ENCODE assay signal across 8 mouse cellular contexts in genomic region chr8:121346862-121347261, GRCm38 (mm10).
DNase-seq lines count a peak whose midpoint lies in the region; ATAC-seq and TF ChIP-seq lines count a peak whose summit lies in the region.

No protein-coding gene starts in this region.

- no peaks in the 10 kb centered on the region for H3K9me3 ChIP-seq in heart, embryonic 16.5 days (replicated peaks; ENCODE audit: control insufficient read depth, low read length)
- H3K9me3 ChIP-seq in limb, embryonic 14.5 days (ENCODE audit: control insufficient read depth, low read length), result no peaks in the 10 kb centered on the region

- no peak overlapping the region for H3K9ac ChIP-seq in heart, embryonic 16.5 days (ENCODE audit: low read length)
- no peak overlapping the region for H3K9ac ChIP-seq in limb, embryonic 14.5 days (ENCODE audit: low read depth, low read length, severe bottlenecking)

- peak; percentile 52; the same call in 1 of the 2 replicates for ATAC-seq in heart, embryonic 16.5 days (replicated peaks; ENCODE audit: extremely low read depth, insufficient read depth, low FRiP score)
- ATAC-seq in limb, embryonic 14.5 days (ENCODE audit: low FRiP score, low read depth), result 0 out of 2 replicates have a peak, but pooled peaks have one; percentile 14
- no peak for ATAC-seq in frontal cortex, adult (ENCODE audit: low TSS enrichment)
- no peak for ATAC-seq in erythroblast, adult 5-6 weeks (replicated peaks; ENCODE audit: low FRiP score, poor library complexity, severe bottlenecking)

- H3K27me3 ChIP-seq in heart, embryonic 16.5 days (ENCODE audit: control insufficient read depth, insufficient read depth, low read length), result no peaks in the 10 kb centered on the region
- no peaks in the 10 kb centered on the region for H3K27me3 ChIP-seq in limb, embryonic 14.5 days (ENCODE audit: control insufficient read depth, insufficient read depth, low read length)

- no peak overlapping the region for H3K4me3 ChIP-seq in heart, embryonic 16.5 days (ENCODE audit: low read length)
- H3K4me3 ChIP-seq in limb, embryonic 14.5 days (replicated peaks; ENCODE audit: low read length), result no peak overlapping the region

- DNase-seq in adrenal gland, postnatal 10 days, result peak; percentile 60
- DNase-seq in adrenal gland, postnatal 4 days (ENCODE audit: low spot score in 2 of 2), result no peak
- peak; percentile 5 for DNase-seq in adipocyte (ENCODE audit: low spot score)
- DNase-seq in limb, embryonic 14.5 days (ENCODE audit: low spot score), result peak; percentile 11
- no peak for DNase-seq in urinary bladder, adult 18-20 months (ENCODE audit: low spot score in 2 of 2)

- no peak overlapping the region for H3K27ac ChIP-seq in heart, embryonic 16.5 days (ENCODE audit: low read length)
- H3K27ac ChIP-seq in limb, embryonic 14.5 days (replicated peaks; ENCODE audit: low read depth, low read length), result no peak overlapping the region

- H3K4me1 ChIP-seq in heart, embryonic 16.5 days (ENCODE audit: control insufficient read depth, insufficient read depth, low read length), result no peaks in the 10 kb centered on the region
- H3K4me1 ChIP-seq in limb, embryonic 14.5 days (ENCODE audit: control insufficient read depth, insufficient read depth, low read length), result peaks cover 6% of the 10 kb centered on the region

- H3K36me3 ChIP-seq in heart, embryonic 16.5 days (ENCODE audit: control insufficient read depth, insufficient read depth), result no peaks in the 10 kb centered on the region
- no peaks in the 10 kb centered on the region for H3K36me3 ChIP-seq in limb, embryonic 14.5 days (ENCODE audit: control insufficient read depth, insufficient read depth, low read length)

- WGBS in heart, embryonic 16.5 days, result 31% methylated on average over 9 of the region's 9 CpGs
- WGBS in limb, embryonic 14.5 days, result 46% methylated on average over 9 of the region's 9 CpGs

- no peak overlapping the region for H3K4me2 ChIP-seq in heart, embryonic 16.5 days (ENCODE audit: low read depth, low read length)
- no peak overlapping the region for H3K4me2 ChIP-seq in limb, embryonic 14.5 days (replicated peaks; ENCODE audit: low read depth, low read length, severe bottlenecking)

- no peak for TF ChIP-seq POLR2A in limb, embryonic 14.5 days (IDR thresholded peaks at IDR 0.05; ENCODE audit: borderline replicate concordance, extremely low read depth, insufficient read depth, insufficient read length)

Comparison
In these comparisons a context has a peak if more than half of its experiments do, and no peak if none do; other contexts are left out.
1. DNase-seq: peak in adrenal gland, postnatal 10 days (single experiment), adipocyte (single experiment) and limb, embryonic 14.5 days (single experiment); none in adrenal gland, postnatal 4 days (0 of 2) and urinary bladder, adult 18-20 months (0 of 2).
2. ATAC-seq: peak in heart, embryonic 16.5 days (single experiment) and limb, embryonic 14.5 days (single experiment); none in frontal cortex, adult (single experiment) and erythroblast, adult 5-6 weeks (single experiment).